Mouse (Mus musculus) intestine, embryonic 15.5 days (tissue): ENCODE results near the gene Itgb1bp1. TPM values are rescaled to one million over a fixed set of nuclear protein-coding genes. Genes with fewer than 3 reads are reported as not detected.

Experiments used
- ATAC-seq: fragments of 200-750 bp; cut with Nextera tagmentation; 2 replicates; pipeline ENCODE4 v1.8.0; 2017; ENCODE audit warnings: moderate TSS enrichment, moderate library complexity
- H3K27ac ChIP-seq: fragments of 300-500 bp; sonication (generic); 2 replicates; pipeline ENCODE4 v1.5.1; 2015; ENCODE audit warnings: mild to moderate bottlenecking, inconsistent platforms
- H3K27me3 ChIP-seq: fragments of 300-500 bp; sonication (generic); replicated peaks from 2 replicates; pipeline ENCODE4 v1.6.1; 2015; ENCODE audit warnings: inconsistent platforms
- H3K36me3 ChIP-seq: fragments of 300-500 bp; sonication (generic); 2 replicates; pipeline ENCODE4 v1.6.1; 2015; ENCODE audit warnings: inconsistent platforms
- H3K4me1 ChIP-seq: fragments of 300-500 bp; sonication (generic); replicated peaks from 2 replicates; pipeline ENCODE4 v1.6.1; 2015; ENCODE audit warnings: inconsistent platforms
- H3K4me2 ChIP-seq: fragments of 300-500 bp; sonication (generic); replicated peaks from 2 replicates; pipeline ENCODE4 v1.6.1; 2015; ENCODE audit warnings: mild to moderate bottlenecking, inconsistent platforms
- H3K4me3 ChIP-seq: fragments of 300-500 bp; sonication (generic); replicated peaks from 2 replicates; pipeline ENCODE4 v1.5.1; 2015; ENCODE audit warnings: inconsistent platforms
- H3K9ac ChIP-seq: fragments of 300-500 bp; sonication (generic); 2 replicates; pipeline ENCODE4 v1.6.1; 2015; ENCODE audit warnings: inconsistent platforms
- H3K9me3 ChIP-seq: fragments of 300-500 bp; sonication (generic); 2 replicates; pipeline ENCODE4 v1.6.1; 2016; ENCODE audit warnings: inconsistent platforms
- WGBS: fragments of 180-500 bp; shearing (Covaris S2); methylation state at CpG from one replicate; pipeline ENCODE4 v1.1.7; 2015; 5-methylcytosine and 5-hydroxymethylcytosine counted together
- polyA plus RNA-seq: library from polyadenylated mRNA; unstranded; fragments of >200 nt; fragmentation: Nextera tagmentation; extraction: Ambion mirVana; gene quantifications from 2 replicates; pipeline ENCODE4 v1.2.1, GENCODE M21; 2015

Gene Itgb1bp1
- polyA plus RNA-seq = 37.6 and 46.1 TPM in 2 replicates

GRCm38 (mm10) chr12:21286243-21286622 is at the start of gene Itgb1bp1:
Itgb1bp1 (minus strand) TSS chr12:21286284.
- H3K9me3 ChIP-seq = no peaks in the 10 kb centered on the region
- 0% methylated on average over 28 of the region's 28 CpGs for WGBS
- peaks cover 15% of the 10 kb centered on the region for H3K4me1 ChIP-seq

GRCm38 (mm10) chr12:21335869-21336268 is 49.8 kb upstream of the Itgb1bp1 start:
- no peak overlapping the region for H3K27ac ChIP-seq
- no peak overlapping the region for H3K9ac ChIP-seq
- no peak overlapping the region for H3K4me2 ChIP-seq
- H3K9me3 ChIP-seq = no peaks in the 10 kb centered on the region
- no peak for ATAC-seq
- H3K36me3 ChIP-seq = peaks cover 27% of the 10 kb centered on the region
- no peaks in the 10 kb centered on the region for H3K27me3 ChIP-seq
- H3K4me3 ChIP-seq = no peak overlapping the region
- WGBS = 80% methylated on average over 7 of the region's 7 CpGs
- no peaks in the 10 kb centered on the region for H3K4me1 ChIP-seq

More at GRCm38 (mm10) chr12:21286243-21286622, at the start of gene Itgb1bp1:
- Histone ChIP-seq H3K36me3 (no peaks in the 10 kb centered on the region), H3K27ac (peak within 1 kb of the TSS; percentile 93), H3K4me2 (peak within 1 kb of the TSS; percentile 90), H3K27me3 (no peaks in the 10 kb centered on the region), H3K9ac (peak within 1 kb of the TSS; percentile 90), H3K4me3 (peak within 1 kb of the TSS; percentile 77)
- peak; percentile 96 for ATAC-seq

GRCm38 (mm10) chr12:21333766-21334165 is 47.7 kb upstream of the Itgb1bp1 start:
- Histone ChIP-seq H3K4me1 (no peaks in the 10 kb centered on the region), H3K36me3 (peaks cover 23% of the 10 kb centered on the region), H3K9ac (no peak overlapping the region), H3K27ac (no peak overlapping the region), H3K4me2 (no peak overlapping the region), H3K9me3 (no peaks in the 10 kb centered on the region), H3K27me3 (no peaks in the 10 kb centered on the region), H3K4me3 (no peak overlapping the region)
- ATAC-seq = no peak
- 91% methylated on average over 5 of the region's 5 CpGs for WGBS

- Histone ChIP-seq H3K4me1 (no peaks in the 10 kb centered on the region), H3K27me3 (no peaks in the 10 kb centered on the region), H3K36me3 (peaks cover 24% of the 10 kb centered on the region), H3K27ac (no peak overlapping the region), H3K9ac (no peak overlapping the region), H3K9me3 (no peaks in the 10 kb centered on the region), H3K4me3 (no peak overlapping the region), H3K4me2 (no peak overlapping the region)
- no peak for ATAC-seq
- WGBS = 92% methylated on average over 7 of the region's 7 CpGs
Measured at GRCm38 (mm10) chr12:21333021-21333420, 46.9 kb upstream of the Itgb1bp1 start.

- H3K9ac ChIP-seq = no peak overlapping the region
- H3K27ac ChIP-seq = no peak overlapping the region
- ATAC-seq = no peak
- no peaks in the 10 kb centered on the region for H3K4me1 ChIP-seq
- H3K4me3 ChIP-seq = no peak overlapping the region
- no peaks in the 10 kb centered on the region for H3K27me3 ChIP-seq
- 92% methylated on average over 6 of the region's 6 CpGs for WGBS
- H3K36me3 ChIP-seq = peaks cover 28% of the 10 kb centered on the region
- H3K4me2 ChIP-seq = no peak overlapping the region
- H3K9me3 ChIP-seq = no peaks in the 10 kb centered on the region
Measured at GRCm38 (mm10) chr12:21331711-21332110, 45.6 kb upstream of the Itgb1bp1 start.

- no peak for ATAC-seq
- no peaks in the 10 kb centered on the region for H3K4me1 ChIP-seq
- peaks cover 28% of the 10 kb centered on the region for H3K36me3 ChIP-seq
- no peak overlapping the region for H3K4me3 ChIP-seq
- H3K27me3 ChIP-seq = no peaks in the 10 kb centered on the region
- WGBS = 86% methylated on average over 10 of the region's 10 CpGs
- H3K9me3 ChIP-seq = no peaks in the 10 kb centered on the region
- H3K9ac ChIP-seq = no peak overlapping the region
- no peak overlapping the region for H3K27ac ChIP-seq
- H3K4me2 ChIP-seq = no peak overlapping the region
Measured at GRCm38 (mm10) chr12:21330961-21331576, 45.0 kb upstream of the Itgb1bp1 start.

GRCm38 (mm10) chr12:21329661-21330400 is 43.7 kb upstream of the Itgb1bp1 start:
- no peak overlapping the region for H3K9ac ChIP-seq
- no peak for ATAC-seq
- H3K36me3 ChIP-seq = peaks cover 25% of the 10 kb centered on the region
- no peaks in the 10 kb centered on the region for H3K4me1 ChIP-seq
- no peaks in the 10 kb centered on the region for H3K27me3 ChIP-seq
- no peak overlapping the region for H3K4me3 ChIP-seq
- H3K9me3 ChIP-seq = no peaks in the 10 kb centered on the region
- WGBS = 83% methylated on average over 9 of the region's 9 CpGs
- no peak overlapping the region for H3K27ac ChIP-seq
- H3K4me2 ChIP-seq = no peak overlapping the region

GRCm38 (mm10) chr12:21326325-21326724 is 40.2 kb upstream of the Itgb1bp1 start:
- H3K4me2 ChIP-seq = no peak overlapping the region
- 98% methylated on average over 3 of the region's 3 CpGs for WGBS
- H3K27me3 ChIP-seq = no peaks in the 10 kb centered on the region
- peaks cover 14% of the 10 kb centered on the region for H3K36me3 ChIP-seq
- no peaks in the 10 kb centered on the region for H3K4me1 ChIP-seq
- H3K4me3 ChIP-seq = no peak overlapping the region
- H3K9me3 ChIP-seq = no peaks in the 10 kb centered on the region
- no peak overlapping the region for H3K27ac ChIP-seq
- no peak for ATAC-seq
- H3K9ac ChIP-seq = no peak overlapping the region

GRCm38 (mm10) chr12:21325266-21325665 is 39.2 kb upstream of the Itgb1bp1 start:
- Histone ChIP-seq H3K27ac (no peak overlapping the region), H3K4me2 (no peak overlapping the region), H3K4me1 (no peaks in the 10 kb centered on the region), H3K9ac (no peak overlapping the region), H3K4me3 (no peak overlapping the region), H3K27me3 (no peaks in the 10 kb centered on the region), H3K9me3 (no peaks in the 10 kb centered on the region), H3K36me3 (peaks cover 14% of the 10 kb centered on the region)
- WGBS = 86% methylated on average over 8 of the region's 8 CpGs
- no peak for ATAC-seq

- Histone ChIP-seq H3K36me3 (peaks cover 11% of the 10 kb centered on the region), H3K27ac (no peak overlapping the region), H3K4me1 (no peaks in the 10 kb centered on the region), H3K4me3 (no peak overlapping the region), H3K4me2 (no peak overlapping the region), H3K9me3 (no peaks in the 10 kb centered on the region), H3K9ac (no peak overlapping the region), H3K27me3 (no peaks in the 10 kb centered on the region)
- 83% methylated on average over 5 of the region's 5 CpGs for WGBS
- ATAC-seq = no peak
Measured at GRCm38 (mm10) chr12:21324101-21324500, 38.0 kb upstream of the Itgb1bp1 start.

- no peak overlapping the region for H3K4me2 ChIP-seq
- H3K9ac ChIP-seq = no peak overlapping the region
- H3K36me3 ChIP-seq = peaks cover 9% of the 10 kb centered on the region
- 87% methylated on average over 9 of the region's 9 CpGs for WGBS
- H3K27me3 ChIP-seq = no peaks in the 10 kb centered on the region
- no peak for ATAC-seq
- H3K4me3 ChIP-seq = no peak overlapping the region
- H3K4me1 ChIP-seq = no peaks in the 10 kb centered on the region
- H3K9me3 ChIP-seq = no peaks in the 10 kb centered on the region
- no peak overlapping the region for H3K27ac ChIP-seq
Measured at GRCm38 (mm10) chr12:21322856-21323255, 36.8 kb upstream of the Itgb1bp1 start.

GRCm38 (mm10) chr12:21322296-21322695 is 36.2 kb upstream of the Itgb1bp1 start:
- no peaks in the 10 kb centered on the region for H3K9me3 ChIP-seq
- no peak overlapping the region for H3K4me2 ChIP-seq
- ATAC-seq = no peak
- H3K27me3 ChIP-seq = no peaks in the 10 kb centered on the region
- no peak overlapping the region for H3K4me3 ChIP-seq
- 0 out of 2 replicates have a peak, but pooled peaks cover under 1% of the 10 kb centered on the region for H3K4me1 ChIP-seq
- H3K27ac ChIP-seq = no peak overlapping the region
- peaks cover 6% of the 10 kb centered on the region for H3K36me3 ChIP-seq
- 81% methylated on average over 4 of the region's 4 CpGs for WGBS
- H3K9ac ChIP-seq = no peak overlapping the region

- H3K4me1 ChIP-seq = 0 out of 2 replicates have a peak, but pooled peaks cover 4% of the 10 kb centered on the region
- WGBS = 77% methylated on average over 9 of the region's 9 CpGs
Measured at GRCm38 (mm10) chr12:21321170-21321569, 35.1 kb upstream of the Itgb1bp1 start.

More at GRCm38 (mm10) chr12:21321170-21321569, 35.1 kb upstream of the Itgb1bp1 start:
- no peak overlapping the region for H3K27ac ChIP-seq
- no peaks in the 10 kb centered on the region for H3K27me3 ChIP-seq
- no peak for ATAC-seq
- H3K4me2 ChIP-seq = no peak overlapping the region
- H3K36me3 ChIP-seq = peaks cover 6% of the 10 kb centered on the region
- H3K9me3 ChIP-seq = no peaks in the 10 kb centered on the region
- H3K9ac ChIP-seq = no peak overlapping the region
- no peak overlapping the region for H3K4me3 ChIP-seq
